Mouse (Mus musculus): ENCODE data around the gene Syt2. TPM values are rescaled to one million over a fixed set of nuclear protein-coding genes. Genes with fewer than 3 reads are reported as not detected.

Gene Syt2
- 0.04 TPM for polyA plus RNA-seq (2014; fragmentation: Illumina TruSeq; extraction: RNeasy Lipid Tissue Mini Kit (QIAGEN cat#74804); ENCODE audit: low read depth, low replicate concordance)

GRCm38 (mm10) chr1:134646261-134646962 lies at the start of gene Syt2:
Syt2 (plus strand) TSS chr1:134646677.

Other genes with a start within 250 kb of the Syt2 start
- 19.4 TPM for gene Cyb5r1, start 241.1 kb upstream of the Syt2 start, polyA plus RNA-seq (2014; fragmentation: Illumina TruSeq; extraction: RNeasy Lipid Tissue Mini Kit (QIAGEN cat#74804); ENCODE audit: low read depth, low replicate concordance)
- gene Adipor1, start 231.3 kb upstream of the Syt2 start, polyA plus RNA-seq (2014; fragmentation: Illumina TruSeq; extraction: RNeasy Lipid Tissue Mini Kit (QIAGEN cat#74804); ENCODE audit: low read depth, low replicate concordance), result 27.3 TPM
- 46.2 TPM for gene Klhl12, start 191.1 kb upstream of the Syt2 start, polyA plus RNA-seq (2014; fragmentation: Illumina TruSeq; extraction: RNeasy Lipid Tissue Mini Kit (QIAGEN cat#74804); ENCODE audit: low read depth, low replicate concordance)
- gene Rabif, start 152.0 kb upstream of the Syt2 start, polyA plus RNA-seq (2014; fragmentation: Illumina TruSeq; extraction: RNeasy Lipid Tissue Mini Kit (QIAGEN cat#74804); ENCODE audit: low read depth, low replicate concordance), result 12.9 TPM
- 32.9 TPM for gene Mgat4e, start 97.0 kb upstream of the Syt2 start, polyA plus RNA-seq (2014; fragmentation: Illumina TruSeq; extraction: RNeasy Lipid Tissue Mini Kit (QIAGEN cat#74804); ENCODE audit: low read depth, low replicate concordance)
- gene Kdm5b, start 86.5 kb upstream of the Syt2 start, polyA plus RNA-seq (2014; fragmentation: Illumina TruSeq; extraction: RNeasy Lipid Tissue Mini Kit (QIAGEN cat#74804); ENCODE audit: low read depth, low replicate concordance), result 107 TPM